In genomic region chr12:25437556-25437955, GRCm38 (mm10) we compare ENCODE assay signal across 12 mouse cellular contexts.
DNase-seq lines count a peak whose midpoint lies in the region; ATAC-seq lines count a peak whose summit lies in the region.
"Had no signal": no experiment of that assay in that cellular context is flagged by ENCODE, and none has a peak within 500 bp of the region (broad histone marks: within the 10 kb centered on the region; RNA-seq: fewer than 3 reads in every experiment).

No protein-coding gene starts in this region.

- no peaks in the 10 kb centered on the region for H3K27me3 ChIP-seq in kidney, embryonic 14.5 days (ENCODE audit: control insufficient read depth, insufficient read depth, low read length)

- no peak overlapping the region for H3K9ac ChIP-seq in kidney, embryonic 14.5 days (ENCODE audit: low read depth, low read length)

- ATAC-seq in kidney, embryonic 14.5 days (ENCODE audit: low FRiP score, low TSS enrichment) = no peak
- ATAC-seq: Patski had no signal

- H3K4me1 ChIP-seq in kidney, embryonic 14.5 days (ENCODE audit: control insufficient read depth, insufficient read depth, low read length) = no peaks in the 10 kb centered on the region

- DNase-seq in adrenal gland, postnatal 10 days = peak; percentile 59
- DNase-seq in adrenal gland, adult 18-20 months (ENCODE audit: low spot score in 2 of 2) = no peak
- peak; percentile 14 for DNase-seq in kidney, adult 11 months
- DNase-seq in A20 (ENCODE audit: low read depth, low spot score) = peak; percentile 13
- peak; percentile 53 to 67 for DNase-seq in cerebellum, postnatal 14 days
- DNase-seq in embryo, embryonic 11 days = no peak
- DNase-seq in retina, embryonic 14.5 days (ENCODE audit: low spot score) = no peak
- DNase-seq: lung, adult 2 months had no signal

- H3K27ac ChIP-seq in kidney, embryonic 14.5 days (ENCODE audit: low read depth, low read length) = no peak overlapping the region
- H3K27ac ChIP-seq: layer of hippocampus, adult 2 months; limb, embryonic 10.5 days had no signal

- H3K9me3 ChIP-seq in kidney, embryonic 14.5 days (ENCODE audit: control insufficient read depth, low read length) = no peaks in the 10 kb centered on the region
- H3K9me3 ChIP-seq: limb, embryonic 10.5 days had no signal

- H3K4me3 ChIP-seq in kidney, embryonic 14.5 days (ENCODE audit: low read length) = no peak overlapping the region
- H3K4me3 ChIP-seq: layer of hippocampus, adult 2 months; limb, embryonic 10.5 days had no signal

- H3K4me2 ChIP-seq in kidney, embryonic 14.5 days (replicated peaks; ENCODE audit: low read depth, low read length) = no peak overlapping the region

- no peaks in the 10 kb centered on the region for H3K36me3 ChIP-seq in kidney, embryonic 14.5 days (ENCODE audit: control insufficient read depth, insufficient read depth, low read length)
- H3K36me3 ChIP-seq: limb, embryonic 10.5 days had no signal

- 56% methylated on average over 4 of the region's 4 CpGs for WGBS in kidney, embryonic 14.5 days

Comparison
In these comparisons a context has a peak if more than half of its experiments do, and no peak if none do; other contexts are left out.
1. DNase-seq: peak in adrenal gland, postnatal 10 days (single experiment), kidney, adult 11 months (single experiment), A20 (single experiment) and cerebellum, postnatal 14 days (2 of 2); none in adrenal gland, adult 18-20 months (0 of 2), embryo, embryonic 11 days (single experiment) and retina, embryonic 14.5 days (single experiment).